Mouse (Mus musculus): ENCODE data around the gene Xrn2. TPM values are rescaled to one million over a fixed set of nuclear protein-coding genes. Genes with fewer than 3 reads are reported as not detected.

Gene Xrn2
- polyA plus RNA-seq, 1 experiment, result 46.2 TPM

DNA sequence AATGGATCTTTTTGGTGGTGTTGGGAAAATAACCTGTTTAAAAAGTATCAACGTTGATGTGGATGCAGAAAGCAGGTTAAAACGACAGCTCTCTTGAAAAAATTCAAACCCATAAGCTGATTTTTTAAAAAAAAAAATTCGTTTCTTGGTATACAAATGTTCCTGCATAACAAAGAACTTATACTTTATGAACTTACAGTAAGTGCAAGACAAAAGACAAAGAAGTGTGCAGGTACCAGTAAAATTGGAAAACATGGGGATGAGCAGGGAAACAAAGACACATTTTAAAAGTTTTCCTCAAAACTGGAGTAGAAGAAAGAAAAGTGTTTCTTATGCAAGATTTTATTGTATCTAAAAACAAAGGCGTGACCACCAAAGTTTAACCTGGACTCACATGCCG is 73.6 kb downstream of the Xrn2 start:
- Histone ChIP-seq H3K79me3 (ENCODE audit: low read depth) (no peaks in the 10 kb centered on the region), H3ac (ENCODE audit: control insufficient read depth, insufficient read length, low read depth) (no peak overlapping the region), H3K36me3 (ENCODE audit: control insufficient read depth, insufficient read depth) (no peaks in the 10 kb centered on the region), H3K79me2 (ENCODE audit: control insufficient read depth, insufficient read depth) (no peaks in the 10 kb centered on the region), H3K27me3 (ENCODE audit: control insufficient read depth, insufficient read depth, insufficient read length) (no peaks in the 10 kb centered on the region), H3K4me3 (ENCODE audit: insufficient read depth, poor library complexity, severe bottlenecking) (no peak overlapping the region)
- no peak for TF ChIP-seq FOSL1 (IDR thresholded peaks at IDR 0.05; ENCODE audit: insufficient read depth, low read length, poor library complexity, severe bottlenecking)
- no peak for TF ChIP-seq CEBPB (IDR thresholded peaks at IDR 0.05; ENCODE audit: low read depth)
- no peak for TF ChIP-seq MYOD1 (IDR thresholded peaks at IDR 0.05; ENCODE audit: control insufficient read depth, insufficient read length, low read depth)
- TF ChIP-seq MAX (IDR thresholded peaks at IDR 0.05), result no peak
- no peak for TF ChIP-seq USF1 (IDR thresholded peaks at IDR 0.05; ENCODE audit: low read depth)
- no peak for TF ChIP-seq CTCF (IDR thresholded peaks at IDR 0.05; ENCODE audit: control insufficient read depth, insufficient read depth, insufficient read length)
- no peak for TF ChIP-seq MYOG (IDR thresholded peaks at IDR 0.05; ENCODE audit: control insufficient read depth, extremely low read depth, insufficient read length)

DNA sequence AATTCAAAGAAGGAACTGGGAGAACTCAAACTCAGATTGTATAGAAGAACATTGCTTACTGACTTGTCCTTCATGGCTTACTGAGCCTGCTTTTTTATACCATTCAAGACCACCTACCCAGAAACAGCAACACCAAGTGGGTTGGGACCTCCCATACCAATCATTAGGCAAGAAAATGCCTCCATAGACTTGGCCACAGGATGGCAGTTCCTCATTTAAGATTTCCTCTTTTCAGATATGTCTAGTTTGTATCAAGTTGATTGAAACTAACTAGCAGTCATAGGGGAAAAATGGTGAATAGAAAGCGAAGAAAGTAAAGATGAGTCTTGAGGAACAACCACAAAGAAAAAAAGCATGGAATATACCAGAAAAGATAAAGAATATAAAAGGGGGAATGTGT is 106.9 kb downstream of the Xrn2 start:
- H3ac ChIP-seq (ENCODE audit: control insufficient read depth, insufficient read length, low read depth), result no peak overlapping the region
- H3K79me2 ChIP-seq (ENCODE audit: control insufficient read depth, insufficient read depth), result no peaks in the 10 kb centered on the region
- no peaks in the 10 kb centered on the region for H3K27me3 ChIP-seq (ENCODE audit: control insufficient read depth, insufficient read depth, insufficient read length)
- no peak overlapping the region for H3K4me3 ChIP-seq (ENCODE audit: insufficient read depth, poor library complexity, severe bottlenecking)
- TF ChIP-seq CEBPB (IDR thresholded peaks at IDR 0.05; ENCODE audit: low read depth) (no peak), MYOG (IDR thresholded peaks at IDR 0.05; ENCODE audit: control insufficient read depth, extremely low read depth, insufficient read length) (no peak)
- H3K79me3 ChIP-seq (ENCODE audit: low read depth), result no peaks in the 10 kb centered on the region
- no peaks in the 10 kb centered on the region for H3K36me3 ChIP-seq (ENCODE audit: control insufficient read depth, insufficient read depth)

DNA sequence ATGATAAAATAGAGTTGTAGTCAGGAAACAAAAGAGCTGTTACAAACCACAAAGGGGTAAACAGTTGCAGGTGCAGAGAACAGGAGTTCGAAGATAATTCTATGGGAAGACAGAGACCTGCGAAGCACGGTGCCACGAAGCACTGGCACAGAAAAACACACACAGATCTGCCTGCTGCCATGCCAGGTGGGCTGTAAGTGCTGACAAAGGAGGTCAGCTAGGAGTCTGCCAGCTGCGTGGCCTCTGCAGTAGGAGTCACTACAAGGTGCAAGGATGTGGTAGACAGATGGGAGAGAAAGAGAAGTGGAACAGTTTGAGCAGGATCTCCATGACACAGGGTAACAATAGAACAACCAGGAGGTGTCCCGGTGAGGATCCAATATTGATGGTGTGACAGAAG is 114.6 kb downstream of the Xrn2 start:
- TF ChIP-seq USF1 (IDR thresholded peaks at IDR 0.05; ENCODE audit: low read depth) (no peak), CEBPB (IDR thresholded peaks at IDR 0.05; ENCODE audit: low read depth) (no peak), CTCF (IDR thresholded peaks at IDR 0.05; ENCODE audit: control insufficient read depth, insufficient read depth, insufficient read length) (no peak)
- no peak overlapping the region for H3ac ChIP-seq (ENCODE audit: control insufficient read depth, insufficient read length, low read depth)

More for the DNA sequence above, 114.6 kb downstream of the Xrn2 start:
- Histone ChIP-seq H3K36me3 (ENCODE audit: control insufficient read depth, insufficient read depth) (no peaks in the 10 kb centered on the region), H3K4me3 (ENCODE audit: insufficient read depth, poor library complexity, severe bottlenecking) (no peak overlapping the region), H3K79me2 (ENCODE audit: control insufficient read depth, insufficient read depth) (no peaks in the 10 kb centered on the region), H3K79me3 (ENCODE audit: low read depth) (no peaks in the 10 kb centered on the region), H3K27me3 (ENCODE audit: control insufficient read depth, insufficient read depth, insufficient read length) (no peaks in the 10 kb centered on the region)

Other genes starting within 250 kb of the Xrn2 start
- gene Kiz, start 157.1 kb upstream of the Xrn2 start, polyA plus RNA-seq (2012; fragmentation: generic; extraction: Trizol), result 5.9 TPM
- not detected for gene Nkx2-4, start 72.4 kb downstream of the Xrn2 start, polyA plus RNA-seq (2012; fragmentation: generic; extraction: Trizol)
- not detected for gene Nkx2-2, start 181.2 kb downstream of the Xrn2 start, polyA plus RNA-seq (2012; fragmentation: generic; extraction: Trizol)